Comparison of ENCODE assay signal across 25 mouse cellular contexts in genomic region chr7:30326427-30326826, GRCm38 (mm10). TPM values are rescaled to one million over a fixed set of nuclear protein-coding genes. Genes with fewer than 3 reads are reported as not detected.
"Had no signal": no experiment of that assay in that cellular context is flagged by ENCODE, and none has a peak within 500 bp of the region (broad histone marks: within the 10 kb centered on the region; RNA-seq: fewer than 3 reads in every experiment).

No protein-coding gene starts in this region.

- H3K27ac ChIP-seq: embryonic facial prominence, embryonic 10.5 days; embryonic facial prominence, embryonic 12.5 days; embryonic facial prominence, embryonic 13.5 days; embryonic facial prominence, embryonic 15.5 days; forebrain, embryonic 10.5 days; forebrain, embryonic 12.5 days; forebrain, embryonic 13.5 days; forebrain, embryonic 15.5 days; gastrocnemius, adult 2 months; heart, adult 2 months had no signal

- DNase-seq: embryo, embryonic 11 days; forebrain, postnatal 0 days; gastrocnemius, adult 2 months; gastrocnemius, postnatal 10 days; gastrocnemius, postnatal 14 days; gastrocnemius, postnatal 25 days; gastrocnemius, postnatal 36 days; heart, adult 11 months; heart, adult 18-20 months; heart, adult 2 months had no signal

- H3K27me3 ChIP-seq: embryonic facial prominence, embryonic 13.5 days; embryonic facial prominence, embryonic 15.5 days; forebrain, embryonic 15.5 days had no signal

- H3K4me2 ChIP-seq: embryonic facial prominence, embryonic 12.5 days; embryonic facial prominence, embryonic 13.5 days; embryonic facial prominence, embryonic 15.5 days; forebrain, embryonic 12.5 days; forebrain, embryonic 13.5 days; forebrain, embryonic 15.5 days; heart, embryonic 11.5 days had no signal

- H3K4me3 ChIP-seq: embryonic facial prominence, embryonic 10.5 days; embryonic facial prominence, embryonic 12.5 days; embryonic facial prominence, embryonic 13.5 days; embryonic facial prominence, embryonic 15.5 days; erythroblast, embryonic 14.5 days; forebrain, embryonic 10.5 days; forebrain, embryonic 12.5 days; forebrain, embryonic 13.5 days; forebrain, embryonic 15.5 days; gastrocnemius, adult 2 months; heart, adult 2 months; heart, embryonic 10.5 days had no signal

- H3K9ac ChIP-seq: embryonic facial prominence, embryonic 12.5 days; embryonic facial prominence, embryonic 13.5 days; embryonic facial prominence, embryonic 15.5 days; forebrain, embryonic 12.5 days; forebrain, embryonic 13.5 days; forebrain, embryonic 15.5 days; forebrain, postnatal 0 days had no signal

- H3K36me3 ChIP-seq: embryonic facial prominence, embryonic 10.5 days; embryonic facial prominence, embryonic 12.5 days; embryonic facial prominence, embryonic 13.5 days; embryonic facial prominence, embryonic 15.5 days; forebrain, embryonic 10.5 days; forebrain, embryonic 12.5 days; forebrain, embryonic 15.5 days; heart, embryonic 10.5 days had no signal

- H3K4me1 ChIP-seq: embryonic facial prominence, embryonic 12.5 days had no signal

- H3K9me3 ChIP-seq: embryonic facial prominence, embryonic 12.5 days; embryonic facial prominence, embryonic 13.5 days; forebrain, embryonic 13.5 days; forebrain, embryonic 15.5 days; heart, embryonic 10.5 days had no signal

- ATAC-seq: forebrain, embryonic 13.5 days; forebrain, embryonic 14.5 days; forebrain, embryonic 15.5 days; forebrain, embryonic 16.5 days; forebrain, postnatal 0 days had no signal

RNA-seq across cellular contexts. Expression of gene E130208F15Rik, which starts 4.9 kb away (rescaled TPM):
- polyA plus RNA-seq: embryonic facial prominence, embryonic 13.5 days; embryonic facial prominence, embryonic 14.5 days; erythroblast, embryonic 14.5 days; forebrain, embryonic 11.5 days; forebrain, embryonic 12.5 days; forebrain, embryonic 13.5 days; forebrain, embryonic 14.5 days; forebrain, embryonic 15.5 days; forebrain, embryonic 16.5 days; heart, embryonic 11.5 days had no signal

RNA-seq across cellular contexts. Expression of gene Clip3, which starts 34.9 kb away (rescaled TPM):
- polyA plus RNA-seq: erythroblast, embryonic 14.5 days had no signal
